Mouse (Mus musculus) stomach, postnatal 0 days (tissue): ENCODE measurements around the gene Tmem274. TPM values are rescaled to one million over a fixed set of nuclear protein-coding genes. Genes with fewer than 3 reads are reported as not detected.
A peak's percentile ranks its signal among the peaks of the same experiment; 100 is the strongest.

Experiments
- ATAC-seq: fragments of 200-750 bp; cut with Nextera tagmentation; 2 replicates; pipeline ENCODE4 v1.8.0; 2017; ENCODE audit not compliant: low FRiP score, low TSS enrichment
- DNase-seq: peaks from one replicate; pipeline ENCODE4 v3.0.0-alpha.2; 2016; ENCODE audit warnings: low spot score
- H3K27ac ChIP-seq: fragments of 300-500 bp; sonication (generic); replicated peaks from 2 replicates; pipeline ENCODE4 v1.5.1; 2014; ENCODE audit warnings: mild to moderate bottlenecking, control low read depth
- H3K27me3 ChIP-seq: fragments of 300-500 bp; sonication (generic); 2 replicates; pipeline ENCODE4 v1.6.1; 2014; ENCODE audit warnings: low read length; ENCODE audit not compliant: control insufficient read depth, insufficient read depth
- H3K36me3 ChIP-seq: fragments of 300-500 bp; sonication (generic); 2 replicates; pipeline ENCODE4 v1.6.1; 2014; ENCODE audit warnings: low read length, mixed read lengths; ENCODE audit not compliant: control insufficient read depth, insufficient read depth
- H3K4me1 ChIP-seq: fragments of 300-500 bp; sonication (generic); replicated peaks from 2 replicates; pipeline ENCODE4 v1.6.1; 2014; ENCODE audit warnings: antibody characterized with exemption; ENCODE audit not compliant: control insufficient read depth, insufficient read depth
- H3K4me2 ChIP-seq: fragments of 300-500 bp; sonication (generic); replicated peaks from 2 replicates; pipeline ENCODE4 v1.6.1; 2014; ENCODE audit warnings: low read depth, mild to moderate bottlenecking, control low read depth, moderate library complexity
- H3K4me3 ChIP-seq: fragments of 300-500 bp; sonication (generic); 2 replicates; pipeline ENCODE4 v1.5.1; 2014; ENCODE audit warnings: low read depth, low read length, control low read depth
- H3K9ac ChIP-seq: fragments of 300-500 bp; sonication (generic); 2 replicates; pipeline ENCODE4 v1.6.1; 2014; ENCODE audit warnings: mild to moderate bottlenecking, low read length, control low read depth, mixed read lengths
- H3K9me3 ChIP-seq: fragments of 300-500 bp; sonication (generic); 2 replicates; pipeline ENCODE4 v1.6.1; 2016; ENCODE audit warnings: low read length; ENCODE audit not compliant: control insufficient read depth
- CTCF ChIP-seq: IDR thresholded peaks from 2 replicates; pipeline ENCODE4 v1.5.1; 2016; ENCODE audit warnings: antibody characterized with exemption, low read depth, mild to moderate bottlenecking, moderate library complexity
- EP300 ChIP-seq: optimal IDR thresholded peaks from 2 replicates; pipeline ENCODE3; 2016; ENCODE audit warnings: antibody characterized with exemption
- WGBS: fragments of 180-500 bp; shearing (Covaris S2); extraction: QIAGEN DNeasy Blood & Tissue Kit; methylation state at CpG from one replicate; pipeline ENCODE4 v1.1.7; 2014; 5-methylcytosine and 5-hydroxymethylcytosine counted together
- polyA plus RNA-seq: library from polyadenylated mRNA; unstranded; fragments of >200 nt; fragmentation: Nextera tagmentation; extraction: Ambion mirVana; gene quantifications from 2 replicates; pipeline ENCODE4 v1.2.1, GENCODE M21; 2015

Tmem274 gene
- polyA plus RNA-seq, 1 experiment from 2014 or later, result not detected

DNA sequence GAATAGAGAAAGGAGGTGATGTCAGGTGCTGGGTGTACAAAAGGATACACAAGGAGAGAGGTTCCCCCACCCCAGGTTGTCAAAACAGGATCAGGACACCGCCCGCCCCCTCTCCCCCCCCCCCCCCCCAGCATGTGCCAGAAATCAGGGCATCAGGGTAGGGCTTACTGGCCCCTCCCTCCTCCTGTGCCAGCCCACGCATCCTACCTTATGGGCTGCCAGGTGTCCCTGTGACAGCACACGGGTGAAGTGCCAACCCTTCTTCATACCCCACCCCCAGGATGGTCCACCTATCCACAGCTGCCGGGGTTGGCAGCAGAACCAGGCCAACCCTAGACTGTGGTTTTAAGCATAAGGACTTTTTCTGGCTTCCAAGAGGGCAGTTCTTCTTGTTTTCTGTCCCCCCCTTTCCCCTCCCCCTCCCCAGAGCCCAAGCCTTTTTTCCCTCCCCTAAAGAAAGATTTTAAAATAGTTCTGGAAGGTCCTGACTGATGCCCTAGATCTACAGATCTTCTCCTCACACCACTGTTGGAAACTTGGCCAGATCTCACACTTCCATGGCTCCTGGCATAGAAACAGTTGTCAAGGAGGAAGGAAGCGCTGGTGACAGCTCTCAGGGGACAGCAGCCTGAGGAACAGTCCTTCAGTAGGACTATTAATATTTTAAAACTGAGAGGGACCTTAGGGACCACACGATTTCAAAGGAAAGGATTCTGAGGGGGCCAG, 15.4 kb upstream of the Tmem274 start:
- no peaks in the 10 kb centered on the region for H3K4me1 ChIP-seq
- no peak overlapping the region for H3K4me2 ChIP-seq
- no peak overlapping the region for H3K9ac ChIP-seq
- H3K9me3 ChIP-seq, result no peaks in the 10 kb centered on the region
- no peak overlapping the region for H3K27ac ChIP-seq
- H3K36me3 ChIP-seq, result no peaks in the 10 kb centered on the region
- WGBS, result 48% methylated on average over 6 of the region's 7 CpGs
- no peaks in the 10 kb centered on the region for H3K27me3 ChIP-seq
- TF ChIP-seq EP300 (no peak), CTCF (no peak)
- DNase-seq, result no peak
- H3K4me3 ChIP-seq, result no peak overlapping the region
- peak; percentile 14; the same call in 1 of the 2 replicates for ATAC-seq

DNA sequence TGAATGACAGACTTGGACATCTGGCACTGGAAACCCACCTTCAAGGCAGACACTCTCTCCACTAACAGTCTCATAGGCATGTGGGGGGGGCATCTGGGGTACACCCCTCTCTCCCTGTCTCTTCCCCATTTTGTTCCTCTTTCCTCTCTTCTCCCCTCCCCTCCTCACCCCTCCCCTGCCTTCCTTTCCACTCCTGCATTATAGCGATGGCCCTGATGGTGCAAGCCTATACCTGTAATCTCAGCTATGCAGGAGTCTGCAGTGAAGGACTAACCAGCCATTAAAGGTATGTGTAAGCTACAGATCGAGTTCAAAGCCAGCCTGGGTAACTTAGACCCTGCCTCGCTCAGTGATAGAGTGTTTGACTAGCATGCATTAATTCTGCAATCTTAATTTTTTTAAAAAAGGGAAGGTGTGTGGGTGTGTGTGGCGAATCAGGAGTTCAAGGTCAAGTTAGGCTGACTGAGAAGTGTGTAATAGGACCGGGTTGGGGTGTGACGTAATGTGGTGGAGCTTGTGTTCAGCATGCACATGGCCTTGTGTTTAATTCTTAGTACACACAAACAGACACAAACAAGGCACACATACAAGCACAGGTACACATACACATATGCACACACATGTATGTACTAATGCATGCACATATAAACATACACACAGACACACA, 14.7 kb upstream of the Tmem274 start:
- 69% methylated on average over 6 of the region's 6 CpGs for WGBS
- H3K36me3 ChIP-seq, result no peaks in the 10 kb centered on the region
- TF ChIP-seq EP300, result no peak
- no peak for TF ChIP-seq CTCF
- no peak overlapping the region for H3K27ac ChIP-seq
- no peak for ATAC-seq
- no peak overlapping the region for H3K9ac ChIP-seq
- H3K9me3 ChIP-seq, result no peaks in the 10 kb centered on the region
- H3K27me3 ChIP-seq, result no peaks in the 10 kb centered on the region
- H3K4me2 ChIP-seq, result no peak overlapping the region
- no peak for DNase-seq
- H3K4me1 ChIP-seq, result no peaks in the 10 kb centered on the region
- H3K4me3 ChIP-seq, result no peak overlapping the region

- Histone ChIP-seq H3K27ac (no peak overlapping the region), H3K9ac (no peak overlapping the region), H3K9me3 (no peaks in the 10 kb centered on the region), H3K4me3 (no peak overlapping the region), H3K27me3 (no peaks in the 10 kb centered on the region), H3K4me2 (no peak overlapping the region), H3K36me3 (no peaks in the 10 kb centered on the region), H3K4me1 (no peaks in the 10 kb centered on the region)
- WGBS, result 70% methylated on average over 6 of the region's 6 CpGs
- peak; percentile 35 for DNase-seq
- no peak for ATAC-seq
- TF ChIP-seq CTCF (no peak), EP300 (no peak)
These were observed 13.7 kb upstream of the Tmem274 start for GRCm38 (mm10) chr4:149463435-149463950.

GRCm38 (mm10) chr4:149469557-149469956, 7.6 kb upstream of the Tmem274 start:
- H3K9me3 ChIP-seq, result no peaks in the 10 kb centered on the region
- H3K4me1 ChIP-seq, result no peaks in the 10 kb centered on the region
- ATAC-seq (no peak), DNase-seq (no peak)
- no peak overlapping the region for H3K9ac ChIP-seq
- H3K4me3 ChIP-seq, result no peak overlapping the region
- no peaks in the 10 kb centered on the region for H3K27me3 ChIP-seq
- 95% methylated on average over 3 of the region's 3 CpGs for WGBS
- H3K36me3 ChIP-seq, result no peaks in the 10 kb centered on the region; the same call in 1 of the 2 replicates
- no peak overlapping the region for H3K27ac ChIP-seq
- no peak overlapping the region for H3K4me2 ChIP-seq
- TF ChIP-seq EP300, result no peak

GRCm38 (mm10) chr4:149475096-149475495, 2.1 kb upstream of the Tmem274 start:
- Histone ChIP-seq H3K27ac (no peak overlapping the region), H3K9me3 (no peaks in the 10 kb centered on the region), H3K9ac (no peak overlapping the region), H3K36me3 (no peaks in the 10 kb centered on the region; the same call in 1 of the 2 replicates), H3K4me3 (no peak overlapping the region), H3K27me3 (no peaks in the 10 kb centered on the region), H3K4me1 (no peaks in the 10 kb centered on the region), H3K4me2 (no peak overlapping the region)
- DNase-seq (no peak), ATAC-seq (no peak)
- 64% methylated on average over 7 of the region's 7 CpGs for WGBS
- TF ChIP-seq EP300 (no peak), CTCF (no peak)

GRCm38 (mm10) chr4:149484566-149484965, 7.4 kb downstream of the Tmem274 start:
- TF ChIP-seq EP300 (no peak), CTCF (no peak)
- Histone ChIP-seq H3K27ac (peak overlapping the region; percentile 73), H3K4me2 (peak overlapping the region; percentile 81), H3K36me3 (no peaks in the 10 kb centered on the region; the same call in 1 of the 2 replicates), H3K4me1 (peaks cover 6% of the 10 kb centered on the region; the same call in 1 of the 2 replicates), H3K9ac (peak overlapping the region; percentile 64), H3K9me3 (no peaks in the 10 kb centered on the region), H3K27me3 (no peaks in the 10 kb centered on the region), H3K4me3 (peak overlapping the region; percentile 69)
- DNase-seq, result no peak
- ATAC-seq, result no peak
- WGBS, result 51% methylated on average over 3 of the region's 3 CpGs
